Mouse (Mus musculus) cortical plate, adult 2 months (tissue): Measurements from ENCODE around the gene Ptgfrn.

ENCODE experiments used
- CTCF ChIP-seq: fragments of 200-500 bp; IDR thresholded peaks from 2 replicates; pipeline ENCODE4 v1.5.1; 2011; ENCODE audit warnings: mild to moderate bottlenecking, control low read depth, low read length; ENCODE audit not compliant: insufficient read depth; ENCODE audit errors: extremely low read depth
- POLR2A ChIP-seq: fragments of 200-500 bp; IDR thresholded peaks from 2 replicates; pipeline ENCODE4 v1.6.1; 2011; ENCODE audit warnings: mild to moderate bottlenecking, low read length, control low read depth; ENCODE audit not compliant: insufficient read depth; ENCODE audit errors: extremely low read depth

DNA sequence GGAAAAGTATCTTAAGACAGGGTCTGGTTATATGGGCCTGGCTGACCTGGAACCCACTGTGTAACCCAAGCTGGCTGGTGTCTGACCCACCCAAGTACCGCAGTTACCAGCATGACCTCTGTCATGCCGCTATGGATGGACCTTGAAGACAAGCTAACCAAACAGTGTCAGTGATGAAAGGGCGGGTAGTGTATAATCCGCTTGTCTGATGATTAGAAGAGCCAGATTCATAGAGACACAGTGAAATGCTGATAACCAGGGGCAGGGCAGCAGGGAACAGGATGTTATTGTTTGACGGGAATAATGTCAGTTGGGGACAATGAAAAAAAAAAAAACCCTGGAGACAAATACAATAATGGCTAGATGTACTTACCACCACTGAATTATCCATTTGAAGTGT lies 21.7 kb upstream of the Ptgfrn start:
- TF ChIP-seq POLR2A (no peak), CTCF (no peak)
